Mouse (Mus musculus) midbrain, embryonic 11.5 days (tissue): ENCODE data around the gene Tnfrsf19. TPM values are rescaled to one million over a fixed set of nuclear protein-coding genes. Genes with fewer than 3 reads are reported as not detected.

Experiments
- ATAC-seq: fragments of 200-750 bp; cut with Nextera tagmentation; 2 replicates; pipeline ENCODE4 v1.8.0; 2017; ENCODE audit warnings: moderate TSS enrichment, moderate library complexity; ENCODE audit not compliant: low FRiP score
- DNase-seq: peaks from one replicate; pipeline ENCODE4 v3.0.0; 2015; ENCODE audit warnings: low spot score; ENCODE audit errors: missing footprints
- H3K27ac ChIP-seq: fragments of 300-500 bp; sonication (generic); 2 replicates; pipeline ENCODE4 v1.5.1; 2014; ENCODE audit warnings: low read depth, low read length
- H3K27me3 ChIP-seq: fragments of 300-500 bp; sonication (generic); 2 replicates; pipeline ENCODE4 v1.6.1; 2014; ENCODE audit warnings: mild to moderate bottlenecking, low read length, moderate library complexity, mixed read lengths; ENCODE audit not compliant: control insufficient read depth, insufficient read depth
- H3K36me3 ChIP-seq: fragments of 300-500 bp; sonication (generic); 2 replicates; pipeline ENCODE4 v1.6.1; 2014; ENCODE audit warnings: mild to moderate bottlenecking, low read length, moderate library complexity, mixed read lengths; ENCODE audit not compliant: control insufficient read depth, insufficient read depth
- H3K4me1 ChIP-seq: fragments of 300-500 bp; sonication (generic); 2 replicates; pipeline ENCODE4 v1.6.1; 2014; ENCODE audit warnings: low read length; ENCODE audit not compliant: control insufficient read depth, insufficient read depth
- H3K4me2 ChIP-seq: fragments of 300-500 bp; sonication (generic); 2 replicates; pipeline ENCODE4 v1.6.1; 2014; ENCODE audit warnings: mild to moderate bottlenecking, moderate library complexity
- H3K4me3 ChIP-seq: fragments of 300-500 bp; sonication (generic); 2 replicates; pipeline ENCODE4 v1.5.1; 2014; ENCODE audit warnings: low read depth, low read length
- H3K9ac ChIP-seq: fragments of 300-500 bp; sonication (generic); 2 replicates; pipeline ENCODE4 v1.6.1; 2014; ENCODE audit warnings: low read length
- H3K9me3 ChIP-seq: fragments of 300-500 bp; sonication (generic); 2 replicates; pipeline ENCODE4 v1.6.1; 2016; ENCODE audit warnings: low read length; ENCODE audit not compliant: control insufficient read depth
- WGBS: fragments of 180-500 bp; shearing (Covaris S2); extraction: QIAGEN DNeasy Blood & Tissue Kit; methylation state at CpG from one replicate; pipeline ENCODE4 v1.1.7; 2014; 5-methylcytosine and 5-hydroxymethylcytosine counted together
- polyA plus RNA-seq: library from polyadenylated mRNA; unstranded; fragments of >200 nt; fragmentation: Nextera tagmentation; extraction: Ambion mirVana; gene quantifications from 2 replicates; pipeline ENCODE4 v1.2.1, GENCODE M21; 2014

Tnfrsf19 gene
- polyA plus RNA-seq, 1 experiment from 2014 or later = 81.2 TPM

DNA sequence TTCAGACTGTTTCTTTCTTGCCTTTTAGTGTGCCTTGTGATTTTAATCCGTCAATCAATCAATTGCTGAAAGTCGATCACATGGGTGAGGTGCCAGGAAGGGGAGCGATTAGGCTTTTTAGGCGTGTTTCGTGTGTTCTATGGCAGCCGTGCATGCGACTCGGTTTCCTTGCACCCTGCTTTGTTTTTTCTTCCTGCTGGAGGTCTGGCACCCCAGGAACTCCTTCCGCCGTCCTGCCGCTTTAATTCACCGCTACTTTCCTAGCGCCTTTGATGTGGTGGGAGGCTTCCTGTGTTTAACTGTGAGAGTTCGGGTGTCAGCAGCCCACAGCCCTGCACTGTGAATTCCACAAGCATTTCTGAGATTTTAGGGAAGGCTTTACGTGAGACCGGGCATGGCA, 10.2 kb upstream of the Tnfrsf19 start:
- Histone ChIP-seq H3K9me3 (no peaks in the 10 kb centered on the region), H3K36me3 (no peaks in the 10 kb centered on the region), H3K9ac (peak overlapping the region; percentile 13), H3K27ac (no peak overlapping the region), H3K27me3 (no peaks in the 10 kb centered on the region; the same call in 1 of the 2 replicates), H3K4me3 (peak overlapping the region; percentile 13), H3K4me2 (peak overlapping the region; percentile 54), H3K4me1 (peaks cover 18% of the 10 kb centered on the region)
- 1% methylated on average over 16 of the region's 16 CpGs for WGBS
- ATAC-seq (no peak), DNase-seq (peak; percentile 93)

DNA sequence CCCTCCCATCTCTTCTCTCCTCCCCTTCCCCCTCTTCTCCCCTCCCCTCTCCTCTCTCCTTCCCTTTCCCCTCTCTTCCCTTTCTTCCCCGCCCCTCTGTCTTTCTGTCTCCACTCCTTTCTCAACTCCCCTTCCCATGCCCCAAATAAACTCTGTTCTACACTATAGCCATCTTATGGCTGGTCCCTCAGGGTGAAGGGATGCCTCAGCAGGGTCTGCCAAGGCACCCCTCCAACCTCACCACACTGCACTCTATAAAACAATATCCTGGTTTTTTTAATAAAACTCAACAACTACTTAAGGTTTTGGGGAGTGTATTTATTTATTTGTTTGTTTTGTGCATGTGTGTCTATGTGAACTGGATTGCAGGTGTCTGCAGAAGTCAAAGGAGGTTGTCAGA, 9.6 kb upstream of the Tnfrsf19 start:
- peak overlapping the region; percentile 54; the same call in 1 of the 2 replicates for H3K4me2 ChIP-seq
- peaks cover 14% of the 10 kb centered on the region for H3K4me1 ChIP-seq
- H3K27ac ChIP-seq = no peak overlapping the region
- DNase-seq = no peak
- no peaks in the 10 kb centered on the region for H3K9me3 ChIP-seq
- H3K27me3 ChIP-seq = no peaks in the 10 kb centered on the region; the same call in 1 of the 2 replicates
- ATAC-seq = no peak
- WGBS = 22% methylated on average over 1 of the region's 1 CpGs
- no peak overlapping the region; the same call in 1 of the 2 replicates for H3K9ac ChIP-seq
- H3K4me3 ChIP-seq = no peak overlapping the region
- H3K36me3 ChIP-seq = no peaks in the 10 kb centered on the region

DNA sequence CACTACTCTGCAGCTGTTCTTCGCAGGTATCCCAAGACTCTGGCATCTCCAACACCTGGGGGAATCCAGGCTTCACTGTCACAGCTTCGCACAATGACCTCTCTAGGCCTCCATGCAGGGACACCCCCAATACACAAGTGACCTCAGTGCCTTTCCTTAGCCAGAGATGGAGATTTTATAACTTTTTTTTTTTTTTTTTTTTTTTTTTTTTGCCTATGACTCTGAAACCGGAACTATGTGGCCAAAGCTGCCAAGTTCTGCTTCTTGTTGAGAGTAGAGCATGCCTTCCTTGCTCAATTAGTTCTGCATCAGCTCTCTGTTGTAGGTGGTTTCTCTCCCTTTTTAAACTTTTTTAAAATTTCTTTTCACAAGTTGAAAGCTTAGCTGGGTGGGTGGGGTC, 5.9 kb upstream of the Tnfrsf19 start:
- 99% methylated on average over 3 of the region's 3 CpGs for WGBS
- Histone ChIP-seq H3K9me3 (no peaks in the 10 kb centered on the region), H3K9ac (no peak overlapping the region), H3K36me3 (no peaks in the 10 kb centered on the region), H3K27ac (no peak overlapping the region), H3K4me1 (peaks cover 19% of the 10 kb centered on the region), H3K27me3 (no peaks in the 10 kb centered on the region), H3K4me3 (no peak overlapping the region), H3K4me2 (no peak overlapping the region)
- ATAC-seq (no peak), DNase-seq (no peak)

GRCm38 (mm10) chr14:61045446-61046090, 722 bp downstream of the Tnfrsf19 start:
- Histone ChIP-seq H3K27ac (peak overlapping the region; percentile 86), H3K9me3 (no peaks in the 10 kb centered on the region), H3K36me3 (no peaks in the 10 kb centered on the region), H3K4me1 (peaks cover 30% of the 10 kb centered on the region), H3K4me3 (peak overlapping the region; percentile 49), H3K9ac (peak overlapping the region; percentile 71), H3K4me2 (peak overlapping the region; percentile 87), H3K27me3 (no peaks in the 10 kb centered on the region)
- peak; percentile 95 for DNase-seq
- ATAC-seq = no peak; the same call in 1 of the 2 replicates
- WGBS = under 1% methylated on average over 19 of the region's 19 CpGs

GRCm38 (mm10) chr14:61044316-61044715, 2.0 kb downstream of the Tnfrsf19 start:
- Histone ChIP-seq H3K27ac (no peak overlapping the region), H3K9ac (peak overlapping the region; percentile 71), H3K4me1 (peaks cover 30% of the 10 kb centered on the region), H3K4me2 (peak overlapping the region; percentile 87), H3K9me3 (no peaks in the 10 kb centered on the region), H3K36me3 (no peaks in the 10 kb centered on the region), H3K4me3 (peak overlapping the region; percentile 49), H3K27me3 (no peaks in the 10 kb centered on the region)
- DNase-seq (no peak), ATAC-seq (no peak)
- 8% methylated on average over 2 of the region's 2 CpGs for WGBS

- WGBS = 2% methylated on average over 8 of the region's 8 CpGs
- H3K9ac ChIP-seq = peak overlapping the region; percentile 43
- no peaks in the 10 kb centered on the region for H3K27me3 ChIP-seq
- H3K27ac ChIP-seq = peak overlapping the region; percentile 52
- peak overlapping the region; percentile 49 for H3K4me3 ChIP-seq
- DNase-seq (peak; percentile 92), ATAC-seq (no peak; the same call in 1 of the 2 replicates)
- peak overlapping the region; percentile 87 for H3K4me2 ChIP-seq
- no peaks in the 10 kb centered on the region for H3K36me3 ChIP-seq
- peaks cover 33% of the 10 kb centered on the region for H3K4me1 ChIP-seq
- H3K9me3 ChIP-seq = no peaks in the 10 kb centered on the region
These were observed 2.6 kb downstream of the Tnfrsf19 start for GRCm38 (mm10) chr14:61043511-61044310.

DNA sequence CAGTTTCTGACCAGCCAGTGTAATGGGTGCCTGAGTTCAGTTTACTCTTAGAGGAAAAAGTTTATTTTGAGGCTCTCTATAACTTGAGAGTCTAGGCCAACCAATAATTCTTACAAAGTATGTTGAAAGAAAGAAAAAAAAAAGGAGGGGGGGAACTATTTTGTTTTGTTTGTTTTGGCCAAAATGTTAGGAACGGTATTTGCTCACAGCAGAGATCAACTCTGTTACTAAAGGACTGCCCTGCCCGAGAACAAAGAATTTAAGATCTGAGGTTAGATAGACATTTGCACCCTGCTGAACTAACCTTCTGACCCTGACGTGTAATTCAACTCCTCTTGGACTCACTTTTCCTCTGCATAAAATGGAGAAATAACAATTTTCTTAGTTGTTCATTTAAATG, 4.0 kb downstream of the Tnfrsf19 start:
- Histone ChIP-seq H3K27ac (no peak overlapping the region), H3K9ac (no peak overlapping the region), H3K36me3 (no peaks in the 10 kb centered on the region), H3K4me3 (no peak overlapping the region), H3K9me3 (no peaks in the 10 kb centered on the region), H3K4me2 (no peak overlapping the region), H3K27me3 (no peaks in the 10 kb centered on the region), H3K4me1 (peaks cover 40% of the 10 kb centered on the region)
- ATAC-seq (no peak), DNase-seq (no peak)
- 17% methylated on average over 3 of the region's 3 CpGs for WGBS

- WGBS = 93% methylated on average over 13 of the region's 13 CpGs
- Histone ChIP-seq H3K9me3 (no peaks in the 10 kb centered on the region), H3K4me1 (peaks cover 39% of the 10 kb centered on the region), H3K4me2 (no peak overlapping the region), H3K27me3 (no peaks in the 10 kb centered on the region), H3K36me3 (no peaks in the 10 kb centered on the region), H3K9ac (no peak overlapping the region), H3K4me3 (no peak overlapping the region), H3K27ac (no peak overlapping the region)
- ATAC-seq (no peak), DNase-seq (no peak)
These were observed 6.1 kb downstream of the Tnfrsf19 start for GRCm38 (mm10) chr14:61040236-61040635.

- Histone ChIP-seq H3K27ac (no peak overlapping the region; the same call in 1 of the 2 replicates), H3K9me3 (no peaks in the 10 kb centered on the region), H3K4me2 (peak overlapping the region; percentile 95), H3K4me3 (peak overlapping the region; percentile 57), H3K27me3 (no peaks in the 10 kb centered on the region), H3K9ac (peak overlapping the region; percentile 63), H3K4me1 (peaks cover 24% of the 10 kb centered on the region), H3K36me3 (no peaks in the 10 kb centered on the region)
- DNase-seq (no peak), ATAC-seq (no peak)
- WGBS = 20% methylated on average over 8 of the region's 8 CpGs
These were observed 8.2 kb downstream of the Tnfrsf19 start for GRCm38 (mm10) chr14:61038082-61038472.
